Mouse (Mus musculus): ENCODE measurements at regions not wholly inside any gene's neighbourhood (a gene's known extent, or its start where the extent isn't known, plus 50 kb on each side); places are given as distances from the start of the nearest gene placed in this dataset.

DNA sequence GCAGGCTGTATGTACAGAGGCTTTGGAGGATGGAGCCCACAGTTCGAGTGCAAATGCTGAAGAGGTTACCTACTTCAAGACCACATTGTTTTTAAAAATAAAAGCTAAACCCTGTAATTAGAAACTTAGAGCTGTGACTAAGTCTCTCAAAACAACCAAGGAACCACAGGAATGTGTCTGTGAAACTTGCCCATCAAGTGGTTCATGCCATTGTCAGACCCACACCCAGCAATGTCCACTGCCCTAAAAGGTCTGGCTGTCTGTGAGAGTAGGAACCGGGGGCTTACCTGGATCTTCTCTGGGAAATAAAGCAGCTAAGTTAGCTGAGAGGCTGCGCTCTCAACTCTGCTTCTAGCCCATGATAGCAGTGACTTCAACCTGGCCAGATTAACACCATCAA is 87.8 kb upstream of the Foxq1 start:
- TF ChIP-seq CTCF (IDR thresholded peaks at IDR 0.05; ENCODE audit: extremely low read depth, insufficient read length, insufficient replicate concordance, low read depth, low read length) = no peak
- TF ChIP-seq POLR2A (IDR thresholded peaks at IDR 0.05; ENCODE audit: low read depth, low read length) = no peak

Data from small intestine, adult 2 months (tissue).